Mouse (Mus musculus): ENCODE measurements around the gene Smarcd1.

Smarcd1 gene

GRCm38 (mm10) chr15:99740229-99740628 lies 38.3 kb downstream of the Smarcd1 start:
- Histone ChIP-seq H3K27me3 (ENCODE audit: insufficient read depth, low read length) (no peaks in the 10 kb centered on the region), H3K36me3 (ENCODE audit: insufficient read depth, low read length) (peaks cover 90% of the 10 kb centered on the region), H3K4me3 (replicated peaks; ENCODE audit: low read length) (no peak overlapping the region), H3K9me3 (ENCODE audit: low read length) (no peaks in the 10 kb centered on the region), H3K4me1 (replicated peaks; ENCODE audit: low read depth, low read length) (no peaks in the 10 kb centered on the region)
- TF ChIP-seq POU5F1 (IDR thresholded peaks at IDR 0.05; ENCODE audit: borderline replicate concordance, low read length) (no peak), NANOG (IDR thresholded peaks at IDR 0.05; ENCODE audit: borderline replicate concordance, low read length) (no peak), CTCF (conservative IDR thresholded peaks at IDR 0.05; ENCODE audit: low read length) (no peak)

GRCm38 (mm10) chr15:99754204-99754603 lies 52.3 kb downstream of the Smarcd1 start:
- Histone ChIP-seq H3K36me3 (ENCODE audit: insufficient read depth, low read length) (peaks cover 8% of the 10 kb centered on the region; the same call in 1 of the 2 replicates), H3K4me1 (replicated peaks; ENCODE audit: low read depth, low read length) (no peaks in the 10 kb centered on the region), H3K27me3 (ENCODE audit: insufficient read depth, low read length) (no peaks in the 10 kb centered on the region), H3K9me3 (ENCODE audit: low read length) (no peaks in the 10 kb centered on the region), H3K4me3 (replicated peaks; ENCODE audit: low read length) (no peak overlapping the region)
- TF ChIP-seq CTCF (conservative IDR thresholded peaks at IDR 0.05; ENCODE audit: low read length) (no peak), NANOG (IDR thresholded peaks at IDR 0.05; ENCODE audit: borderline replicate concordance, low read length) (no peak), POU5F1 (IDR thresholded peaks at IDR 0.05; ENCODE audit: borderline replicate concordance, low read length) (no peak)

All from E14TG2a.4 (cell line).